Mouse (Mus musculus): ENCODE data around the gene Cntnap2.
"Not testable (repeated sequence)": the region's sequence is repeated elsewhere in the genome, so short reads cannot be mapped to it uniquely, and the experiment has no call there.

DNA sequence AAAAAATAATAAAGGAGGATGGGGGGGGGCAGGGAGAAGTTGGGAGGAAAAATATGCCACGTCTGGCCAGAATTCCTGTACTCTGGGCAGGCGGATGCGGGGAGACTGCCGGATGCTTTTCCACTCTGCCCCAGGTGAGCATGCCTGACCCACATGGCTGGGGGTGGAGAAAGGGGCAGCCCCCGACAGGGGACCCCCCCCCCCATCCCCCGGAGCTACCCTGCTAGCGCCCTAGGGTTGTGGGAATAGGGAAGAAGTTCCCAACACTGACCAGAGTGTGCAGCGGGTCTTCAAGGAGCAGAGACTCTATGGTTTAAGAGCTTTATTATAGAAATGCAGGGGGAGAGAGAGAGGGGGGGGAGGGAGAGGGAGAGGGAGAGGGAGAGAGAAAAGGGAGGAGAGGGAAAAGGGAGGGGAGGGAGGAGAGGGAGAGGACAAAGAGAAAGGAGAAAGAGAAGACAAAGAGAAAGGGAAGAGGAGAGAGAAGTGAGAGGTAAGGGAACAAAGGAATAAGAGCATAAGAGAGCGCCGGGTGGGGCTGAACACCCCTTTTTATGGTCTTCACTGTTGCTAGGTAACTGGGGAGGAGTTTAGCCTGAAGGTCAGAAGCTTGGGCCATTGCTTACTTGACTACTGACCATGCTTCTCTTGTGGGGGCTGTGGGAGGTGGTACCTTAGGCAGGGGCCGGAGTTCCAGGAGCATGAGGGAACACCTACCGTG is 2227.2 kb downstream of the Cntnap2 start:
- not testable (repeated sequence) for TF ChIP-seq CTCF (IDR thresholded peaks at IDR 0.05; ENCODE audit: low read depth, low read length); GATA1 (IDR thresholded peaks at IDR 0.05; ENCODE audit: borderline replicate concordance, low read length); GATA2 (IDR thresholded peaks at IDR 0.05; ENCODE audit: borderline replicate concordance, low read depth, low read length); TAL1 (conservative IDR thresholded peaks at IDR 0.05; ENCODE audit: low read depth, low read length)

Data from G1E (cell line).